Mouse (Mus musculus): ENCODE results near the gene Cyp2c23. TPM values are rescaled to one million over a fixed set of nuclear protein-coding genes. Genes with fewer than 3 reads are reported as not detected.

Cyp2c23 gene
- polyA plus RNA-seq, 1 experiment: 0.38 TPM

- TF ChIP-seq USF1 (IDR thresholded peaks at IDR 0.05; ENCODE audit: low read depth): no peak
- TF ChIP-seq E2F4 (IDR thresholded peaks at IDR 0.05; ENCODE audit: insufficient read depth): no peak
- no peak for TF ChIP-seq POLR2AphosphoS2 (IDR thresholded peaks at IDR 0.05; ENCODE audit: insufficient read length, low read depth)
- no peak for TF ChIP-seq MYOD1 (IDR thresholded peaks at IDR 0.05; ENCODE audit: control insufficient read depth in 1 of 3, insufficient read length in 2 of 3, low read depth in 2 of 3)
- TF ChIP-seq CEBPB (IDR thresholded peaks at IDR 0.05; ENCODE audit: insufficient read depth, poor library complexity, severe bottlenecking): no peak
- no peak for TF ChIP-seq MYOG (IDR thresholded peaks at IDR 0.05; ENCODE audit: control insufficient read depth in 1 of 3, insufficient read depth in 1 of 3, insufficient read length in 2 of 3, low read depth in 2 of 3)
- no peak for TF ChIP-seq POLR2A (IDR thresholded peaks at IDR 0.05; ENCODE audit: insufficient read length, low read depth)
- TF ChIP-seq MAX (IDR thresholded peaks at IDR 0.05; ENCODE audit: low read depth): no peak
- TF ChIP-seq SRF (IDR thresholded peaks at IDR 0.05; ENCODE audit: control insufficient read depth, insufficient read length, low read depth): no peak
- TF ChIP-seq TCF3 (IDR thresholded peaks at IDR 0.05; ENCODE audit: insufficient read length, low read depth): no peak
- no peaks in the 10 kb centered on the region for H3K79me2 ChIP-seq (ENCODE audit: control insufficient read depth, insufficient read depth)
- no peak overlapping the region for H3K4me3 ChIP-seq
- peaks cover 10% of the 10 kb centered on the region for H3K36me3 ChIP-seq (ENCODE audit: control insufficient read depth, insufficient read depth)
- H3ac ChIP-seq (ENCODE audit: control insufficient read depth, insufficient read length): no peak overlapping the region
- H3K27me3 ChIP-seq (ENCODE audit: control insufficient read depth, insufficient read depth, insufficient read length): no peaks in the 10 kb centered on the region
- no peak overlapping the region for H3K4me2 ChIP-seq (ENCODE audit: low read depth)
Measured at GRCm38 (mm10) chr19:44030024-44030423, 1.0 kb upstream of the Cyp2c23 start.

- no peaks in the 10 kb centered on the region for H3K27me3 ChIP-seq (ENCODE audit: control insufficient read depth, insufficient read depth, insufficient read length)
- H3K36me3 ChIP-seq (ENCODE audit: control insufficient read depth, insufficient read depth): peaks cover 6% of the 10 kb centered on the region
- no peak for TF ChIP-seq TCF3 (IDR thresholded peaks at IDR 0.05; ENCODE audit: insufficient read length, low read depth)
- TF ChIP-seq POLR2AphosphoS2 (IDR thresholded peaks at IDR 0.05; ENCODE audit: insufficient read length, low read depth): no peak
- no peak for TF ChIP-seq MYOD1 (IDR thresholded peaks at IDR 0.05; ENCODE audit: control insufficient read depth in 1 of 3, insufficient read length in 2 of 3, low read depth in 2 of 3)
- no peak for TF ChIP-seq SRF (IDR thresholded peaks at IDR 0.05; ENCODE audit: control insufficient read depth, insufficient read length, low read depth)
- TF ChIP-seq USF1 (IDR thresholded peaks at IDR 0.05; ENCODE audit: low read depth): no peak
- no peak for TF ChIP-seq CEBPB (IDR thresholded peaks at IDR 0.05; ENCODE audit: insufficient read depth, poor library complexity, severe bottlenecking)
- no peak for TF ChIP-seq TCF12 (IDR thresholded peaks at IDR 0.05; ENCODE audit: insufficient read depth, poor library complexity, severe bottlenecking)
- no peak for TF ChIP-seq POLR2A (IDR thresholded peaks at IDR 0.05; ENCODE audit: insufficient read length, low read depth)
- TF ChIP-seq REST (IDR thresholded peaks at IDR 0.05; ENCODE audit: insufficient read depth, insufficient read length): no peak
- no peak for TF ChIP-seq MYOG (IDR thresholded peaks at IDR 0.05; ENCODE audit: control insufficient read depth in 1 of 3, insufficient read depth in 1 of 3, insufficient read length in 2 of 3, low read depth in 2 of 3)
- no peak for TF ChIP-seq E2F4 (IDR thresholded peaks at IDR 0.05; ENCODE audit: insufficient read depth)
- TF ChIP-seq MAX (IDR thresholded peaks at IDR 0.05; ENCODE audit: low read depth): no peak
- no peak overlapping the region for H3K4me3 ChIP-seq
- no peaks in the 10 kb centered on the region for H3K79me2 ChIP-seq (ENCODE audit: control insufficient read depth, insufficient read depth)
- H3K4me2 ChIP-seq (ENCODE audit: low read depth): no peak overlapping the region
- H3ac ChIP-seq (ENCODE audit: control insufficient read depth, insufficient read length): no peak overlapping the region
Measured at GRCm38 (mm10) chr19:44026956-44027530, 2.0 kb downstream of the Cyp2c23 start.

GRCm38 (mm10) chr19:44024921-44025585 lies 4.0 kb downstream of the Cyp2c23 start:
- Histone ChIP-seq H3K27me3 (ENCODE audit: control insufficient read depth, insufficient read depth, insufficient read length) (no peaks in the 10 kb centered on the region), H3K79me2 (ENCODE audit: control insufficient read depth, insufficient read depth) (no peaks in the 10 kb centered on the region), H3ac (ENCODE audit: control insufficient read depth, insufficient read length) (no peak overlapping the region), H3K36me3 (ENCODE audit: control insufficient read depth, insufficient read depth) (no peaks in the 10 kb centered on the region), H3K4me2 (ENCODE audit: low read depth) (no peak overlapping the region), H3K4me3 (no peak overlapping the region)
- TF ChIP-seq TCF3 (IDR thresholded peaks at IDR 0.05; ENCODE audit: insufficient read length, low read depth) (no peak), TCF12 (IDR thresholded peaks at IDR 0.05; ENCODE audit: insufficient read depth, poor library complexity, severe bottlenecking) (no peak), MYOG (IDR thresholded peaks at IDR 0.05; ENCODE audit: control insufficient read depth in 1 of 3, insufficient read depth in 1 of 3, insufficient read length in 2 of 3, low read depth in 2 of 3) (no peak), REST (IDR thresholded peaks at IDR 0.05; ENCODE audit: insufficient read depth, insufficient read length) (no peak), MAX (IDR thresholded peaks at IDR 0.05; ENCODE audit: low read depth) (no peak), CEBPB (IDR thresholded peaks at IDR 0.05; ENCODE audit: insufficient read depth, poor library complexity, severe bottlenecking) (no peak), E2F4 (IDR thresholded peaks at IDR 0.05; ENCODE audit: insufficient read depth) (no peak), MYOD1 (IDR thresholded peaks at IDR 0.05; ENCODE audit: control insufficient read depth in 1 of 3, insufficient read length in 2 of 3, low read depth in 2 of 3) (no peak), USF1 (IDR thresholded peaks at IDR 0.05; ENCODE audit: low read depth) (no peak), SRF (IDR thresholded peaks at IDR 0.05; ENCODE audit: control insufficient read depth, insufficient read length, low read depth) (no peak), POLR2A (IDR thresholded peaks at IDR 0.05; ENCODE audit: insufficient read length, low read depth) (no peak), POLR2AphosphoS2 (IDR thresholded peaks at IDR 0.05; ENCODE audit: insufficient read length, low read depth) (no peak)

- Histone ChIP-seq H3K4me2 (ENCODE audit: low read depth) (no peak overlapping the region), H3K36me3 (ENCODE audit: control insufficient read depth, insufficient read depth) (no peaks in the 10 kb centered on the region), H3K4me3 (no peak overlapping the region), H3ac (ENCODE audit: control insufficient read depth, insufficient read length) (no peak overlapping the region), H3K79me2 (ENCODE audit: control insufficient read depth, insufficient read depth) (no peaks in the 10 kb centered on the region), H3K27me3 (ENCODE audit: control insufficient read depth, insufficient read depth, insufficient read length) (no peaks in the 10 kb centered on the region)
- TF ChIP-seq TCF3 (IDR thresholded peaks at IDR 0.05; ENCODE audit: insufficient read length, low read depth) (no peak), MYOG (IDR thresholded peaks at IDR 0.05; ENCODE audit: control insufficient read depth in 1 of 3, insufficient read depth in 1 of 3, insufficient read length in 2 of 3, low read depth in 2 of 3) (no peak), USF1 (IDR thresholded peaks at IDR 0.05; ENCODE audit: low read depth) (no peak), POLR2AphosphoS2 (IDR thresholded peaks at IDR 0.05; ENCODE audit: insufficient read length, low read depth) (no peak), MYOD1 (IDR thresholded peaks at IDR 0.05; ENCODE audit: control insufficient read depth in 1 of 3, insufficient read length in 2 of 3, low read depth in 2 of 3) (no peak), MAX (IDR thresholded peaks at IDR 0.05; ENCODE audit: low read depth) (no peak), CEBPB (IDR thresholded peaks at IDR 0.05; ENCODE audit: insufficient read depth, poor library complexity, severe bottlenecking) (no peak)
Measured at GRCm38 (mm10) chr19:44023066-44023465, 5.9 kb downstream of the Cyp2c23 start.

Measured in myocyte (in vitro differentiated cells).